Comparison of ENCODE assay signal across 8 mouse cellular contexts in genomic region chr10:57448051-57448716, GRCm38 (mm10). TPM values are rescaled to one million over a fixed set of nuclear protein-coding genes. Genes with fewer than 3 reads are reported as not detected.
DNase-seq lines count a peak whose midpoint lies in the region; ATAC-seq and TF ChIP-seq lines count a peak whose summit lies in the region.

No protein-coding gene starts in this region.

- no peak for TF ChIP-seq POLR2A in heart, adult 2 months (IDR thresholded peaks at IDR 0.05; ENCODE audit: insufficient read depth, low read depth, low read length)

- H3K9me3 ChIP-seq in embryonic facial prominence, embryonic 11.5 days (replicated peaks; ENCODE audit: control insufficient read depth, low read length) = no peaks in the 10 kb centered on the region
- no peaks in the 10 kb centered on the region for H3K9me3 ChIP-seq in limb, embryonic 12.5 days
- no peaks in the 10 kb centered on the region for H3K9me3 ChIP-seq in midbrain, embryonic 15.5 days

- 0 out of 2 replicates have a peak, but pooled peaks have one; percentile 17 for TF ChIP-seq EP300 in heart, adult 2 months (IDR thresholded peaks at IDR 0.05; ENCODE audit: insufficient read depth, low read depth, low read length)

- no peaks in the 10 kb centered on the region for H3K27me3 ChIP-seq in embryonic facial prominence, embryonic 11.5 days (ENCODE audit: control insufficient read depth, insufficient read depth, low read length)
- H3K27me3 ChIP-seq in heart, adult 2 months (ENCODE audit: control insufficient read depth, insufficient read depth, low read length) = no peaks in the 10 kb centered on the region
- H3K27me3 ChIP-seq in limb, embryonic 12.5 days = no peaks in the 10 kb centered on the region
- no peaks in the 10 kb centered on the region for H3K27me3 ChIP-seq in midbrain, embryonic 15.5 days (replicated peaks)

- peak; percentile 77 for DNase-seq in 416B (ENCODE audit: low read depth)
- DNase-seq in adrenal gland, postnatal 10 days = peak; percentile 90
- peak; percentile 86 for DNase-seq in embryonic facial prominence, embryonic 11.5 days (ENCODE audit: low spot score)
- DNase-seq in heart, adult 2 months = peak; percentile 66 to 82
- DNase-seq in kidney, adult 9 months = peak; percentile 82
- DNase-seq in spleen, postnatal 36 days (ENCODE audit: low spot score in 2 of 2) = peak; percentile 60 to 61

- H3K36me3 ChIP-seq in embryonic facial prominence, embryonic 11.5 days (replicated peaks; ENCODE audit: control insufficient read depth, insufficient read depth, low read depth, low read length) = no peaks in the 10 kb centered on the region
- no peaks in the 10 kb centered on the region for H3K36me3 ChIP-seq in heart, adult 2 months (ENCODE audit: control insufficient read depth, insufficient read depth, low read length)
- H3K36me3 ChIP-seq in limb, embryonic 12.5 days = no peaks in the 10 kb centered on the region
- H3K36me3 ChIP-seq in midbrain, embryonic 15.5 days (replicated peaks) = no peaks in the 10 kb centered on the region

- no peak overlapping the region for H3K4me3 ChIP-seq in embryonic facial prominence, embryonic 11.5 days (ENCODE audit: low read depth, low read length)
- peak overlapping the region; percentile 26 for H3K4me3 ChIP-seq in heart, adult 2 months
- H3K4me3 ChIP-seq in limb, embryonic 12.5 days (replicated peaks) = peak overlapping the region; percentile 20; the same call in 1 of the 2 replicates
- peak overlapping the region; percentile 30 for H3K4me3 ChIP-seq in midbrain, embryonic 15.5 days

- H3K4me1 ChIP-seq in embryonic facial prominence, embryonic 11.5 days (ENCODE audit: control insufficient read depth, insufficient read depth, low read length) = no peaks in the 10 kb centered on the region
- no peaks in the 10 kb centered on the region for H3K4me1 ChIP-seq in heart, adult 2 months (ENCODE audit: control insufficient read depth, insufficient read depth, low read length)
- no peaks in the 10 kb centered on the region for H3K4me1 ChIP-seq in limb, embryonic 12.5 days (replicated peaks)
- no peaks in the 10 kb centered on the region for H3K4me1 ChIP-seq in midbrain, embryonic 15.5 days

- WGBS in embryonic facial prominence, embryonic 11.5 days = 5% methylated on average over 19 of the region's 19 CpGs
- WGBS in heart, adult 2 months = 5% methylated on average over 19 of the region's 19 CpGs
- 5% methylated on average over 19 of the region's 19 CpGs for WGBS in limb, embryonic 12.5 days
- 4% methylated on average over 19 of the region's 19 CpGs for WGBS in midbrain, embryonic 15.5 days

- H3K9ac ChIP-seq in embryonic facial prominence, embryonic 11.5 days (replicated peaks; ENCODE audit: low read length) = no peak overlapping the region
- no peak overlapping the region for H3K9ac ChIP-seq in heart, adult 2 months (ENCODE audit: low read depth, low read length)
- no peak overlapping the region for H3K9ac ChIP-seq in limb, embryonic 12.5 days (replicated peaks)
- no peak overlapping the region for H3K9ac ChIP-seq in midbrain, embryonic 15.5 days

- no peak overlapping the region for H3K27ac ChIP-seq in embryonic facial prominence, embryonic 11.5 days (replicated peaks; ENCODE audit: low read depth, low read length)
- no peak overlapping the region for H3K27ac ChIP-seq in heart, adult 2 months
- H3K27ac ChIP-seq in limb, embryonic 12.5 days = no peak overlapping the region
- H3K27ac ChIP-seq in midbrain, embryonic 15.5 days = no peak overlapping the region

- H3K4me2 ChIP-seq in embryonic facial prominence, embryonic 11.5 days (ENCODE audit: low read depth, low read length) = no peak overlapping the region
- H3K4me2 ChIP-seq in limb, embryonic 12.5 days = peak overlapping the region; percentile 39
- H3K4me2 ChIP-seq in midbrain, embryonic 15.5 days = peak overlapping the region; percentile 32; the same call in 1 of the 2 replicates

- H3K79me2 ChIP-seq in heart, adult 2 months (replicated peaks; ENCODE audit: control insufficient read depth, insufficient read depth, low read length) = no peaks in the 10 kb centered on the region

- TF ChIP-seq CTCF in heart, adult 2 months (IDR thresholded peaks at IDR 0.05) = peak; percentile 81

- ATAC-seq in embryonic facial prominence, embryonic 11.5 days (replicated peaks; ENCODE audit: insufficient number of reproducible peaks, low FRiP score, low TSS enrichment, low read depth) = no peak
- no peak for ATAC-seq in limb, embryonic 12.5 days (ENCODE audit: insufficient number of reproducible peaks, insufficient read depth, low FRiP score, low TSS enrichment, low read depth)
- peak; percentile 90 for ATAC-seq in midbrain, embryonic 15.5 days (replicated peaks)

- intact Hi-C loops in heart, adult 2 months (cut with DNase I) = no loop called here

RNA-seq across cellular contexts. Expression of gene Hsf2, which starts 38.0 kb away (rescaled TPM):
- total RNA-seq in adrenal gland, postnatal 10 days (2021) = 10 to 100 TPM; 17.3 to 21.9 TPM
- polyA plus RNA-seq in embryonic facial prominence, embryonic 11.5 days (2014; fragmentation: Nextera tagmentation; extraction: Ambion mirVana) = 44.3 and 53.0 TPM in 2 replicates
- total RNA-seq in heart, adult 2 months (2021) = 10 to 100 TPM; 13.4 to 15.6 TPM
- polyA plus RNA-seq in heart, adult 2 months (2012; rRNA removed) = 4.4 and 11.9 TPM in 2 replicates
- 47.2 and 51.2 TPM in 2 replicates for polyA plus RNA-seq in limb, embryonic 12.5 days (2016; fragmentation: Nextera tagmentation; extraction: Ambion mirVana)
- polyA plus RNA-seq in midbrain, embryonic 15.5 days (2015; fragmentation: Nextera tagmentation; extraction: Ambion mirVana) = 53.0 and 59.7 TPM in 2 replicates
